Mouse (Mus musculus) midbrain, embryonic 15.5 days (tissue): ENCODE measurements around the gene 4930404N11Rik. TPM values are rescaled to one million over a fixed set of nuclear protein-coding genes. Genes with fewer than 3 reads are reported as not detected.
A peak's percentile ranks its signal among the peaks of the same experiment; 100 is the strongest.

Source experiments
- ATAC-seq: fragments of 200-750 bp; cut with Nextera tagmentation; replicated peaks from 2 replicates; pipeline ENCODE4 v1.8.0; 2017; ENCODE audit warnings: moderate TSS enrichment
- H3K27ac ChIP-seq: fragments of 300-500 bp; sonication (generic); 2 replicates; pipeline ENCODE4 v1.5.1; 2015; ENCODE audit warnings: mild to moderate bottlenecking, inconsistent platforms
- H3K27me3 ChIP-seq: fragments of 300-500 bp; sonication (generic); replicated peaks from 2 replicates; pipeline ENCODE4 v1.6.1; 2015; ENCODE audit warnings: inconsistent platforms
- H3K36me3 ChIP-seq: fragments of 300-500 bp; sonication (generic); replicated peaks from 2 replicates; pipeline ENCODE4 v1.6.1; 2015; ENCODE audit warnings: inconsistent platforms
- H3K4me1 ChIP-seq: fragments of 300-500 bp; sonication (generic); 2 replicates; pipeline ENCODE4 v1.6.1; 2015; ENCODE audit warnings: inconsistent platforms
- H3K4me2 ChIP-seq: fragments of 300-500 bp; sonication (generic); 2 replicates; pipeline ENCODE4 v1.6.1; 2015; ENCODE audit warnings: inconsistent platforms, mild to moderate bottlenecking, moderate library complexity
- H3K4me3 ChIP-seq: fragments of 300-500 bp; sonication (generic); 2 replicates; pipeline ENCODE4 v1.5.1; 2015; ENCODE audit warnings: mild to moderate bottlenecking, inconsistent platforms
- H3K9ac ChIP-seq: fragments of 300-500 bp; sonication (generic); 2 replicates; pipeline ENCODE4 v1.6.1; 2015; ENCODE audit warnings: mild to moderate bottlenecking, inconsistent platforms
- H3K9me3 ChIP-seq: fragments of 300-500 bp; sonication (generic); 2 replicates; pipeline ENCODE4 v1.6.1; 2016; ENCODE audit warnings: inconsistent platforms
- WGBS: fragments of 180-500 bp; shearing (Covaris S2); methylation state at CpG from one replicate; pipeline ENCODE4 v1.1.7; 2015; ENCODE audit warnings: mixed read lengths; 5-methylcytosine and 5-hydroxymethylcytosine counted together
- polyA plus RNA-seq: library from polyadenylated mRNA; unstranded; fragments of >200 nt; fragmentation: Nextera tagmentation; extraction: Ambion mirVana; gene quantifications from 2 replicates; pipeline ENCODE4 v1.2.1, GENCODE M21; 2015

The 4930404N11Rik gene
- polyA plus RNA-seq, 1 experiment from 2014 or later, result 1.1 TPM

DNA sequence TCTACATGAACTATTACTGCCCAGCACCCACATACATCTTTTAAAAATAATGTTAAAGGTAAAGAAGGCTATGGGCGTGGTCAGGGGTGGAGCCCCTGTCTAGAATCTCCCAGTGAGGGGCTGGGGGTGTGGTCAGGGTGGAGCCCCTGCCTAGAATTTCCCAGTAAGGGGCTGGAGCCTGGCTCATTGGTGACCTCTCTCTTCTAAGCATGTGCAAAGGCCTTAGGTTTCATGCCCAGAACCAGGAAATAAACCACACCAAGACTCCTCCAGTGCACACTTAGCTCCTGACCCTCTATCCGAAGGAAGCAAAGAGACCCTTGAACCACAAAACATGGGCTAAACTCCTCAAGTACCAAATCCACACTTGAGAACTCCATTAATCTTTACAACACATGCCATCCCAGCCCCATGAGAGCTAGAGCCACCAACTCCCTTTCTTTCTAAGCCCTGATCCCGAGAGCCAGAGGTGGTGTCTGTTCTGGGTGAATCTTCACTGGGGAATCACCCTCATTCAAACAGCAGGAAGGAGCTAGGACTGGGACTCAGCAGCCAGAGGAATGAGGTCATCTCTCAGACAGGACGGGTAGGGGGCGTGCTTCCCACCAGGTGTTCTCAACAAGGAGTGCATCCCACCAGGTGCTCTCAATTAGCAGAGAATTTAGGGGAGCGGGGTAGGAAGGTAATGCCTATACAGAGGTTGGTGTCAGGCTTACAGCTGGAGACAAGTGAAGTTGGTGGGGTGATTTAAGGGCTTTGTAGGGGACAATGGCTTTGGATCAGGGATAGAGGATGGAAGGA lies 11.1 kb upstream of the 4930404N11Rik start:
- Histone ChIP-seq H3K9me3 (no peaks in the 10 kb centered on the region), H3K9ac (peak overlapping the region; percentile 85), H3K4me1 (peaks cover 30% of the 10 kb centered on the region), H3K4me3 (peak overlapping the region; percentile 68), H3K36me3 (no peaks in the 10 kb centered on the region), H3K27ac (no peak overlapping the region), H3K4me2 (peak overlapping the region; percentile 61), H3K27me3 (no peaks in the 10 kb centered on the region)
- 42% methylated on average over 6 of the region's 6 CpGs for WGBS
- ATAC-seq, result no peak

- H3K9me3 ChIP-seq, result no peaks in the 10 kb centered on the region
- H3K9ac ChIP-seq, result no peak overlapping the region
- peaks cover 30% of the 10 kb centered on the region for H3K4me1 ChIP-seq
- H3K4me3 ChIP-seq, result no peak overlapping the region
- ATAC-seq, result no peak
- H3K4me2 ChIP-seq, result no peak overlapping the region
- peaks cover 9% of the 10 kb centered on the region for H3K36me3 ChIP-seq
- no peaks in the 10 kb centered on the region for H3K27me3 ChIP-seq
- 90% methylated on average over 10 of the region's 10 CpGs for WGBS
- no peak overlapping the region for H3K27ac ChIP-seq
These were observed 9.7 kb upstream of the 4930404N11Rik start for GRCm38 (mm10) chr10:81375322-81375721.

DNA sequence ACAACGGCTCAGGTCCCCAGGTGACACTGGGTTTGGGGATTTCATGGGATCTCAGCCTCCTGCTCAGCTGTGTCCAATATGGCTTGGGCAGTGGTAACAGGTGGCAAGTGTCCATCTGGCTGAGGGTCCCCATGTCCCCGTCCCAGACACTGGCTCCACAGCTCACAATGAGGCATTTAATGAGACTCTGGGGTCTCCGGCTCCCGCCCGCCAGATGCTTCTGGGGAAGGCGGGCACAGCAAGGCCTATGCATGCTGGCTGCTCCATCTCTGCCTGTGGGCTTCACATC lies 1.5 kb upstream of the 4930404N11Rik start:
- no peak for ATAC-seq
- 51% methylated on average over 6 of the region's 6 CpGs for WGBS
- no peak overlapping the region for H3K4me3 ChIP-seq
- no peak overlapping the region for H3K4me2 ChIP-seq
- H3K27ac ChIP-seq, result no peak overlapping the region
- H3K9ac ChIP-seq, result no peak overlapping the region
- peaks cover 24% of the 10 kb centered on the region for H3K4me1 ChIP-seq
- peaks cover 13% of the 10 kb centered on the region for H3K27me3 ChIP-seq
- H3K36me3 ChIP-seq, result peaks cover 42% of the 10 kb centered on the region
- no peaks in the 10 kb centered on the region for H3K9me3 ChIP-seq

DNA sequence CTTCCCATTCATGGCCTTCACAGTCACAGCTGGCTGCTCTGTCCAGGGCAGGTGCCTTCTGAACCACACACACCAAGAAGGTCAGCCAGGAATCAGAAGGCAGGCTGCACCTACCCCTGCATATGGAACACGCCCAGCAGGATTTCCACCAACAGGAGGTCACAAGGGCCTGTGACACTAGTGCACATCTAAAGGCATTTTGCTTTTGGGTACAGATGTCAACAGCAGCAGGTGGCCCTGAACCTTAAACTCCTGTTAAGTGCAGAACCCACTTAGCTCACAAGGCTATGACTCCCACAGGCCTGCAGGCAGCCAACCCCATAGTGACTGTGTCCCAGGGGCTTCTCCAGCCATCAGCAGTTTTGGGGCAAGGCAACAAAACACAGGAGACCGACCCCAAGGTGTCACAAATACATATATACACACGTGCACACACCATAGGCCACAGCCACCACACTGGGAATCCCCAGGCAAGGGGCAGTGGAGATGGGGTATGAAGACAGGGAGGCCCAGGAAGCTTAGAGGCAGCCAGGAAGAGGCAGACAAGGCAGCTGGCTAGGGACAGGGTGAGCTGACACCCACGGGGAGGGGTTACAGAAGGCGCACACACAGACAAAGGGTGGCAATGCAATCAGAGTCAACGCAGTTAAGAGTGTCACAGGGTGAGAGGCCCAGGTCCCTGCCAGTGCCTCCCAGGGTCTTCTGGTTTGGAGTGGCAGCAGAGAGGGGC lies 1.0 kb upstream of the 4930404N11Rik start:
- Histone ChIP-seq H3K4me3 (no peak overlapping the region), H3K9ac (no peak overlapping the region), H3K4me2 (no peak overlapping the region), H3K27ac (no peak overlapping the region), H3K4me1 (peaks cover 24% of the 10 kb centered on the region), H3K9me3 (no peaks in the 10 kb centered on the region), H3K27me3 (peaks cover 13% of the 10 kb centered on the region), H3K36me3 (peaks cover 42% of the 10 kb centered on the region)
- WGBS, result 75% methylated on average over 6 of the region's 6 CpGs
- no peak for ATAC-seq

DNA sequence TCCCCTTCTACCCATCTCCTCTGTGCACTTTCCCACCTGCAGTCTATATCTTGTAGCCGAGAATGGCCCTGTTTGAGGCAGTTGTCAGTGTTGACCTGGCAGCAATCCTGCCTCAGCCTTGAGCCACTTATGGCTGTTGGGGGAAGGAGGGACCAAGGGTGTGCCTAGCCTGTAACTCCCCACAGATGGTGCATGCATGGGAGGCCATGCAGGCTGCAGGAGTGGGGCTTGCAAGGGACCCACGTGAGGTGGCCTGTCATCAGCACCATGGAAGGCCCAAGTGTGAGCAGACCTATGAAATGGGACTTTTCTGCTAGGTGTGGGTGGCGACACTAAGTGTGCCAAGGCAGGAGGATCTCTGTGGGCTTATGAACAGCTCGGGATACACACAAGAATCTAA lies 543 bp downstream of the 4930404N11Rik start:
- 33% methylated on average over 4 of the region's 4 CpGs for WGBS
- H3K36me3 ChIP-seq, result peaks cover 31% of the 10 kb centered on the region
- H3K4me2 ChIP-seq, result no peak overlapping the region
- H3K4me1 ChIP-seq, result peaks cover 30% of the 10 kb centered on the region
- H3K9me3 ChIP-seq, result no peaks in the 10 kb centered on the region
- peaks cover 13% of the 10 kb centered on the region for H3K27me3 ChIP-seq
- no peak; the same call in 1 of the 2 replicates for ATAC-seq
- H3K4me3 ChIP-seq, result no peak overlapping the region
- H3K9ac ChIP-seq, result no peak overlapping the region
- no peak overlapping the region for H3K27ac ChIP-seq

GRCm38 (mm10) chr10:81364666-81365065 lies 950 bp downstream of the 4930404N11Rik start:
- no peaks in the 10 kb centered on the region for H3K9me3 ChIP-seq
- H3K27ac ChIP-seq, result no peak overlapping the region
- peaks cover 13% of the 10 kb centered on the region for H3K27me3 ChIP-seq
- no peak; the same call in 1 of the 2 replicates for ATAC-seq
- H3K9ac ChIP-seq, result peak overlapping the region; percentile 23; the same call in 1 of the 2 replicates
- H3K4me3 ChIP-seq, result peak overlapping the region; percentile 17
- 11% methylated on average over 28 of the region's 28 CpGs for WGBS
- H3K36me3 ChIP-seq, result peaks cover 27% of the 10 kb centered on the region
- peaks cover 30% of the 10 kb centered on the region for H3K4me1 ChIP-seq
- H3K4me2 ChIP-seq, result peak overlapping the region; percentile 45

DNA sequence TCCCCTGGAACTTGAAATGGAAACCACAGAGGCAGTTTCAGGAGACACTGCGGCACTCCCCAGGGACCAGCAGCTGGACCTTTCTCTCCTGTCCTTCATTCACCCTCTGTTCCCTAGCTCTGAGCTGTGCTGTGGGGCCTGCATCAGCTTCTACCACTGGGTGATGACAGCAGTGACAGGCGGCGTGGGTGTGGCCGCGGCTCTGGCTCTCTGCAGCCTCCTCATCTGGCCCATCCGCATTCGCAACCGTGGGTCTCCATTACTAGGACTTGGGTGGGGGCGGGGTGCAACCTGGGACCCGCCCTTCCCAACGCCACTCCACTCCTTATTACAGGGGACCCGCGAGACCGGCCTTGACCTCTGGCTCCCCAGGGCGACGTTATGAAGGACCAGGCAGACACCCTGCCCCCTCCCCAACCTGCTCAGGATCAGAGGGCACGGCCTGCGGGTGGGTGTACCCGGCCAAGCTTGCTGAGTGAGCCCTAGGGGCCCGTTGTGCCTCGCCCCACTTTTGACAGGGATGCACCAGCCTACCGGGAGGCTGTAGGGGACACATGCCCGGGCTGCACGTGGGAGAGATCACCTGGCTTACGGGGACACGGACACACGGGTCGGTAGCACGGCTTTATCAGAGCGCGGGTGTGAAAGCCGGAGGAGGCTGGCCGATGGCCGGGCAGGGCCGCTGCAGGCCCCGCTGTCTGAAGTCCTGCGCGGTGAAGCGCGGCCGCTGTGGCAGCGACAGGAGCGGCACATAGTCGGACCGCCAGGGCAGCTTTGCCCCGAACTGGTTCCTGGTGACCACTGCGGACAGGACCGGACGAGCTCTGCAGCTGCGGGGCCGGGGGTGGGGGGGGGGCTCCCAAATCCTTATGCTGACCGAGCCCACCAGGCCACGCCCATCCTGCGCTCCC lies 1.9 kb downstream of the 4930404N11Rik start:
- Histone ChIP-seq H3K36me3 (peaks cover 17% of the 10 kb centered on the region), H3K9ac (peak overlapping the region; percentile 19), H3K9me3 (no peaks in the 10 kb centered on the region), H3K27me3 (peaks cover 13% of the 10 kb centered on the region), H3K4me1 (peaks cover 33% of the 10 kb centered on the region), H3K4me2 (peak overlapping the region; percentile 45), H3K27ac (no peak overlapping the region), H3K4me3 (peak overlapping the region; percentile 17)
- no peak for ATAC-seq
- WGBS, result 16% methylated on average over 54 of the region's 54 CpGs

DNA sequence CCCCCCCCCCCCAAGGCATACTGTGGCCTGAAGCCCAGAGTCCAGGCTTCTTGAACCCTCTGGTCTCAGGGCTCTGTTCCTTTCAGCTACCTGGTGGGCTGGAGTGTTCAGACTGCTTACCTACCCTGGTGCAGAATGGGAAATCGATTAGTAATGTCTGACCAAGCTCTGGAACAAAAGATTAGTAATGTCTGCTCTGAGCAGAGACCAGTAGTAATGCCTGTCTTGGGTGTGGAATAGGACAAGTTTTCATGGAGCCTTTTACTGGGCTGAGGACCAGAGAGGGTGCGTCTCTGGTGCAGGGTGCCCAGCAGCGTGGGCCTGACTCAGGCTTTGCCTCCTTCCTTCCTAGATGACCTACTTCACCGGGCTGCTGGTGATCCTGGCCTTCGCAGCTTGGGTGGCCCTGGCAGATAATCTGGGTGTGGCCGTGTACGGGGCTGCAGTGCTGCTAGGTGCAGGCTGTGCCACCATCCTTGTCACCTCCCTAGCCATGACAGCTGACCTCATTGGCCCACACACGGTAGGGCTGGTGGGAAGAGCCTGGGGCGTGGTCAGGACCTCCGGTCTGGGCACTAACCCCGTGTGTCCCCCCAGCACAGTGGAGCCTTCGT lies 3.2 kb downstream of the 4930404N11Rik start:
- Histone ChIP-seq H3K27me3 (peaks cover 13% of the 10 kb centered on the region), H3K36me3 (peaks cover 6% of the 10 kb centered on the region), H3K4me3 (no peak overlapping the region), H3K4me2 (no peak overlapping the region), H3K9me3 (no peaks in the 10 kb centered on the region), H3K27ac (no peak overlapping the region), H3K4me1 (peaks cover 45% of the 10 kb centered on the region), H3K9ac (no peak overlapping the region)
- WGBS, result 76% methylated on average over 12 of the region's 12 CpGs
- no peak for ATAC-seq

- Histone ChIP-seq H3K4me2 (no peak overlapping the region), H3K4me3 (no peak overlapping the region), H3K27ac (no peak overlapping the region), H3K27me3 (peaks cover 13% of the 10 kb centered on the region), H3K4me1 (peaks cover 50% of the 10 kb centered on the region), H3K9me3 (no peaks in the 10 kb centered on the region), H3K36me3 (no peaks in the 10 kb centered on the region), H3K9ac (no peak overlapping the region)
- no peak for ATAC-seq
- WGBS, result 68% methylated on average over 8 of the region's 8 CpGs
These were observed 4.9 kb downstream of the 4930404N11Rik start for GRCm38 (mm10) chr10:81360721-81361120.

DNA sequence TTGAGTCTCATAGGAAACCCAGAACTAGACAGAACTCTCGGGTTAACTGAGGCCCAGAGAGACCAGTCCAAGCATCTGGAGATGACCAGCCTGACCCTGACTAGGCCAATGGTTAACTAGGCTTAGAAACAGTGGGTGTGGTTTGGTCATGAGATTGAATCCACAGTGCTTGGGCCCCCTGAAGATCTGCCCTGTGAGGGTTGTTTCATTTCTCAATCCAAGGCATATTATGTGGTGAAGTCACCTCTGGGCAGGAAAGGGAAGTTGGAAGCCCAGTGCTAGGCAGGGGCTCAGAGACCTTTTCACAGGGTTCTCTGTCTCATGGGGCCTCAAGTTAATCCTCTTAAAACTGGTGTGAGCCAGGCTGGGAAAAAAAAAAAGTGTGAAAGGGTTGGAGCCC lies 6.8 kb downstream of the 4930404N11Rik start:
- Histone ChIP-seq H3K4me1 (peaks cover 36% of the 10 kb centered on the region), H3K36me3 (no peaks in the 10 kb centered on the region), H3K9ac (peak overlapping the region; percentile 82; the same call in 1 of the 2 replicates), H3K27ac (no peak overlapping the region), H3K4me2 (peak overlapping the region; percentile 97; the same call in 1 of the 2 replicates), H3K4me3 (no peak overlapping the region), H3K27me3 (peaks cover 10% of the 10 kb centered on the region), H3K9me3 (no peaks in the 10 kb centered on the region)
- WGBS, result 56% methylated on average over 1 of the region's 1 CpGs
- no peak for ATAC-seq

DNA sequence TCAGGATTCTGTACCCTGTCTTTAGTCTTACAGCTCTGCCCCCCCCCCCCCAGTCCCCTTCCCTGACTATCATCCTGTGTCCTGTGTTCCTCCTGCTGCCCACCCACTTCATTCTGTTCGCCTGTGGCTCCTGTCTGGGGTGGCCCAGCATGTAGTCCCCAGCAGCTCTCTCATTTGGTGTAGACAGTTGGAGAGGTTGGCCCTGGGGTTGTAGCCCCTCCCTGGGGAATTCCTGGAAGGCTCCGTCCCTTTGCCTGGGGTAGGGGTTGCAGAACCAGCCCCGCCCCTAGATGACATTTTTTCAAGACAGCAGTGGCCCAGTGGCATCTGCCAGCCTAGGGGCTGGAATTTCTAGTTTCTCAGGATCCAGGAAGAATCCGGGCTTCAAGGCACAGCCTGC lies 7.4 kb downstream of the 4930404N11Rik start:
- Histone ChIP-seq H3K36me3 (no peaks in the 10 kb centered on the region), H3K9ac (peak overlapping the region; percentile 82), H3K27ac (no peak overlapping the region), H3K27me3 (peaks cover 3% of the 10 kb centered on the region), H3K9me3 (no peaks in the 10 kb centered on the region), H3K4me2 (peak overlapping the region; percentile 97), H3K4me1 (peaks cover 30% of the 10 kb centered on the region), H3K4me3 (peak overlapping the region; percentile 94)
- WGBS, result 28% methylated on average over 4 of the region's 4 CpGs
- ATAC-seq, result peak; percentile 9; the same call in 1 of the 2 replicates
